Mouse (Mus musculus) C2C12 (cell line): Measurements from ENCODE around the gene Polr3g.

Experiments
- CEBPB ChIP-seq: IDR thresholded peaks from one replicate; pipeline ENCODE4 v1.6.1; 2011; ENCODE audit warnings: low read depth, mild to moderate bottlenecking, control low read depth, moderate library complexity
- CTCF ChIP-seq: IDR thresholded peaks from one replicate; pipeline ENCODE4 v1.5.1; 2011; ENCODE audit not compliant: control insufficient read depth, insufficient read depth, insufficient read length
- FOSL1 ChIP-seq: IDR thresholded peaks from one replicate; pipeline ENCODE4 v1.8.0; 2011; ENCODE audit warnings: mild to moderate bottlenecking, low read length; ENCODE audit not compliant: poor library complexity, insufficient read depth, severe bottlenecking
- MAX ChIP-seq: IDR thresholded peaks from one replicate; pipeline ENCODE4 v1.6.1; 2011; ENCODE audit warnings: mild to moderate bottlenecking, control low read depth
- MYOD1 ChIP-seq: IDR thresholded peaks from one replicate; pipeline ENCODE4 v1.6.1; 2011; ENCODE audit warnings: low read depth; ENCODE audit not compliant: control insufficient read depth, insufficient read length
- MYOG ChIP-seq: IDR thresholded peaks from one replicate; pipeline ENCODE4 v1.6.1; 2011; ENCODE audit not compliant: control insufficient read depth, insufficient read length; ENCODE audit errors: extremely low read depth
- USF1 ChIP-seq: IDR thresholded peaks from one replicate; pipeline ENCODE4 v1.6.1; 2011; ENCODE audit warnings: low read depth, mild to moderate bottlenecking, control low read depth, moderate library complexity

DNA sequence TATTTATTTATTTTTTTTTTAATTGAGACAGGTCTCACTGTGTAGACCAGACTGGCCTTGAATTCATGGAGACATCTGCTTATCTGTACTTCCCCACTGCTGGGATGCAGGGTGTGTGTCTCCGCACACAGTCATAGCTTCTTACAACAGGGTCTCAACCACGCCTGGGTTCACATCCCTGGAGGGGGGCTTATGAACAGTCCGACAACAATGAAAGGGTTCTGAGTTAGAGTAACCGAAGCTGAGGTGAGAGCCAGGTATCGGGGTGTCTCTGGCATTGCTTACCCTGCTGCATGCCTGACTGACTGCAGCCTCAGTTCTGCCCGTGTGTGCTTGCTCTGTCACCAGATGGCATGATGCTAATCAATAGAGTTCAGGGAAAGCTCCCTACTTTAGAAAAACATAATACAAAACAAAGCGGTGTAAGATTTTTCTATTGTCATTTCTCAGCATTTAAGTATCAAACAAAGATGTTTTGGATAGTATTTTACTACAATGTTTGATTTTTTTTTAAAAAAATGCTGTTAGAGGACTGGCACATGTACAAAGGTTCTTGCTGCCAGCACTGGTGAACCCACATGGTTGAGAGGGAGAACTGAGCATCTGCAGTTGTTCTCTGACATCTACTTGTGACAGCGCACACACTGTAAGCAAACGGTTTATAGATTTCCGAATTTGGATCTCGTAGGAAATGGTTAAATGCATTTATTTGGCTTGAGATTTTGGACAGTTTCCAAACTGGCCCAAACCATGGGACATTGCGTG is 47.1 kb downstream of the Polr3g start:
- TF ChIP-seq CTCF (no peak), MYOG (no peak), USF1 (no peak), FOSL1 (no peak), MYOD1 (no peak), MAX (no peak), CEBPB (no peak)
